Mouse (Mus musculus) stomach, postnatal 0 days (tissue): ENCODE measurements around the gene Rarb. TPM values are rescaled to one million over a fixed set of nuclear protein-coding genes. Genes with fewer than 3 reads are reported as not detected.
A peak's percentile ranks its signal among the peaks of the same experiment; 100 is the strongest.

Source experiments
- ATAC-seq: fragments of 200-750 bp; cut with Nextera tagmentation; 2 replicates; pipeline ENCODE4 v1.8.0; 2017; ENCODE audit not compliant: low FRiP score, low TSS enrichment
- DNase-seq: peaks from one replicate; pipeline ENCODE4 v3.0.0-alpha.2; 2016; ENCODE audit warnings: low spot score
- H3K27ac ChIP-seq: fragments of 300-500 bp; sonication (generic); replicated peaks from 2 replicates; pipeline ENCODE4 v1.5.1; 2014; ENCODE audit warnings: mild to moderate bottlenecking, control low read depth
- H3K27me3 ChIP-seq: fragments of 300-500 bp; sonication (generic); 2 replicates; pipeline ENCODE4 v1.6.1; 2014; ENCODE audit warnings: low read length; ENCODE audit not compliant: control insufficient read depth, insufficient read depth
- H3K36me3 ChIP-seq: fragments of 300-500 bp; sonication (generic); 2 replicates; pipeline ENCODE4 v1.6.1; 2014; ENCODE audit warnings: low read length, mixed read lengths; ENCODE audit not compliant: control insufficient read depth, insufficient read depth
- H3K4me1 ChIP-seq: fragments of 300-500 bp; sonication (generic); replicated peaks from 2 replicates; pipeline ENCODE4 v1.6.1; 2014; ENCODE audit warnings: antibody characterized with exemption; ENCODE audit not compliant: control insufficient read depth, insufficient read depth
- H3K4me2 ChIP-seq: fragments of 300-500 bp; sonication (generic); replicated peaks from 2 replicates; pipeline ENCODE4 v1.6.1; 2014; ENCODE audit warnings: low read depth, mild to moderate bottlenecking, control low read depth, moderate library complexity
- H3K4me3 ChIP-seq: fragments of 300-500 bp; sonication (generic); 2 replicates; pipeline ENCODE4 v1.5.1; 2014; ENCODE audit warnings: low read depth, low read length, control low read depth
- H3K9ac ChIP-seq: fragments of 300-500 bp; sonication (generic); 2 replicates; pipeline ENCODE4 v1.6.1; 2014; ENCODE audit warnings: mild to moderate bottlenecking, low read length, control low read depth, mixed read lengths
- H3K9me3 ChIP-seq: fragments of 300-500 bp; sonication (generic); 2 replicates; pipeline ENCODE4 v1.6.1; 2016; ENCODE audit warnings: low read length; ENCODE audit not compliant: control insufficient read depth
- CTCF ChIP-seq: IDR thresholded peaks from 2 replicates; pipeline ENCODE4 v1.5.1; 2016; ENCODE audit warnings: antibody characterized with exemption, low read depth, mild to moderate bottlenecking, moderate library complexity
- EP300 ChIP-seq: optimal IDR thresholded peaks from 2 replicates; pipeline ENCODE3; 2016; ENCODE audit warnings: antibody characterized with exemption
- WGBS: fragments of 180-500 bp; shearing (Covaris S2); extraction: QIAGEN DNeasy Blood & Tissue Kit; methylation state at CpG from one replicate; pipeline ENCODE4 v1.1.7; 2014; 5-methylcytosine and 5-hydroxymethylcytosine counted together
- polyA plus RNA-seq: library from polyadenylated mRNA; unstranded; fragments of >200 nt; fragmentation: Nextera tagmentation; extraction: Ambion mirVana; gene quantifications from 2 replicates; pipeline ENCODE4 v1.2.1, GENCODE M21; 2015

Gene Rarb
- polyA plus RNA-seq, 1 experiment from 2014 or later, result 4.0 TPM

DNA sequence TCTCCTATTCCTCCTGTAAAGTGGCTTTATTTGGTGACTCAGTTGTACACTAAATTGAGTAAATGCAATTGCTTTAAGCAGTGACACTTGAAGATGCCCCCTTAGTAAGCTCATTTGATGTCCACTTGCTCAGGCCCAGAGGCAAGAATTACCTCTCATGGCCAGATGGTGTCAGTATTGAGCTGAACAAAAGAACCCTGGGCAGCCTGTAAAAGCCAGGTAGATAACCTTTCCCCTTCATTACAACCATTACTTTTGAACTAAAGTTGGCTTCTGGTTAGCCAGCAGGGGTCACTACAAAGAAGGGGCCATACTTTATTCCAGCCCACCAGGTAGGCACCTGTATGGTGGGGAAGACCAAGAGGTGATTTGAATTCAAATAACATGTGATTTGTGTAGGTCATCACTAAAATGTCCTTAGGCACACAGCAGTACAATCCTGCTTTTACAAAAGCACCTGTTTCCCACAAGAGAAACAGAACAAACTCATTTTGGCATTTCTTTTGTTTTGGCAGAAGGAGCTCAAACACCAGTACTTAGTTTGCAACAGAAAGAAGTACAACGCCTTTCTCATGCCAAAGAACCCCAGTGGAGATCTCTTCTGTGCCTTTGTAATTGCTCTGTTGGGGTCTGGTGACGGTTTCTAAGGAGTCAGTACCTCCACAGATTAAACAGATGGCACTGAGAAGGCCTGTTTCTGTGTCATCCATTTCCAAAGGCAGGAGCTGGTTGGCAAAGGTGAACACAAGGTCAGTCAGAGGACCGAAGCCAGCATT, 384.4 kb downstream of the Rarb start:
- Histone ChIP-seq H3K9ac (no peak overlapping the region), H3K27ac (no peak overlapping the region), H3K4me2 (no peak overlapping the region), H3K4me1 (no peaks in the 10 kb centered on the region), H3K9me3 (no peaks in the 10 kb centered on the region), H3K36me3 (0 out of 2 replicates have a peak, but pooled peaks cover 7% of the 10 kb centered on the region), H3K4me3 (no peak overlapping the region), H3K27me3 (no peaks in the 10 kb centered on the region)
- ATAC-seq (peak; percentile 38; the same call in 1 of the 2 replicates), DNase-seq (peak; percentile 64)
- peak; percentile 87 for TF ChIP-seq CTCF
- no peak for TF ChIP-seq EP300
- WGBS, result 69% methylated on average over 3 of the region's 3 CpGs

DNA sequence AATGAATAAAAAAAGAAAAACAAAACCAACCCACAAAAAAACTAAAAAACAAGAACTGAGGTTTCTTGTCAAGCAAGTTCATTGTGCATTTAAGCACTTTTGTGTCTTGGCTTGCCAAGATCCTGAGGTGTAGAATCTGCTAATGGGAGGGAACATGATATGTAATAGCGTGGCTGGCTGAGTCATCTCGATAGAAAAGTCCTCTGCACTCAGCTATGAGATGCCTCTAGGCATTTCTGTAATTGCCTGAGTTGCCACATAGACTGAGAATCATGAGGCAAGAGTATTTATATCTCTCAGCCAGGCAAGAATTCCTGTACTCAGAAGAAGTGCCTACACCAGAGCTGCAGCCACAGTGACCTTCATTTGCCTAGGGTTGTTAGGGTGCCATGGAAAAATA, 385.8 kb downstream of the Rarb start:
- Histone ChIP-seq H3K4me3 (no peak overlapping the region), H3K27ac (no peak overlapping the region), H3K27me3 (no peaks in the 10 kb centered on the region), H3K4me2 (no peak overlapping the region), H3K9ac (no peak overlapping the region), H3K36me3 (0 out of 2 replicates have a peak, but pooled peaks cover 7% of the 10 kb centered on the region), H3K4me1 (no peaks in the 10 kb centered on the region), H3K9me3 (no peaks in the 10 kb centered on the region)
- ATAC-seq (peak; percentile 71; the same call in 1 of the 2 replicates), DNase-seq (no peak)
- TF ChIP-seq CTCF, result no peak
- peak; percentile 58 for TF ChIP-seq EP300
- WGBS, result 44% methylated on average over 2 of the region's 2 CpGs

DNA sequence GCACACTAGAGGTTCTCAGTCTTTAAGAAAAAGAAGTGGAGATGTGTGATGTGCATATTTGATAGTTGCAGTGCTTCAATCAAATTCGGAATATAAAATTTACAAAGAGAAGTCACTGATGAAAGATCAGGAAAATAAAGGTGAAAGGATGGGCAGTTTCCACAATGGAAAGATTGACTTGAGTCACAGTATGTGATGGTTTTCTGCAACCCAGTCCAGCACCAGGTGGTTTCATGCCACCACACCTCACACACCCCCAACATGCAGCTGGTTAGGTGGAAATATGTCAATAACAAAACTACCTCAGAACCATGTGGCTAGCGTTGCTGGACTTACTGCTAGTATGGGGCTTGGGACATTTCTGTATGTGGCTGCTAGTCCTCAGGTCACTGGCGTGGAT, 386.4 kb downstream of the Rarb start:
- no peak overlapping the region for H3K27ac ChIP-seq
- 0 out of 2 replicates have a peak, but pooled peaks cover 7% of the 10 kb centered on the region for H3K36me3 ChIP-seq
- no peaks in the 10 kb centered on the region for H3K9me3 ChIP-seq
- no peak overlapping the region for H3K4me2 ChIP-seq
- TF ChIP-seq CTCF (no peak), EP300 (no peak)
- ATAC-seq, result peak; percentile 25; the same call in 1 of the 2 replicates
- no peak for DNase-seq
- 77% methylated on average over 3 of the region's 3 CpGs for WGBS
- no peaks in the 10 kb centered on the region for H3K27me3 ChIP-seq
- H3K4me3 ChIP-seq, result no peak overlapping the region
- no peaks in the 10 kb centered on the region for H3K4me1 ChIP-seq
- H3K9ac ChIP-seq, result no peak overlapping the region

DNA sequence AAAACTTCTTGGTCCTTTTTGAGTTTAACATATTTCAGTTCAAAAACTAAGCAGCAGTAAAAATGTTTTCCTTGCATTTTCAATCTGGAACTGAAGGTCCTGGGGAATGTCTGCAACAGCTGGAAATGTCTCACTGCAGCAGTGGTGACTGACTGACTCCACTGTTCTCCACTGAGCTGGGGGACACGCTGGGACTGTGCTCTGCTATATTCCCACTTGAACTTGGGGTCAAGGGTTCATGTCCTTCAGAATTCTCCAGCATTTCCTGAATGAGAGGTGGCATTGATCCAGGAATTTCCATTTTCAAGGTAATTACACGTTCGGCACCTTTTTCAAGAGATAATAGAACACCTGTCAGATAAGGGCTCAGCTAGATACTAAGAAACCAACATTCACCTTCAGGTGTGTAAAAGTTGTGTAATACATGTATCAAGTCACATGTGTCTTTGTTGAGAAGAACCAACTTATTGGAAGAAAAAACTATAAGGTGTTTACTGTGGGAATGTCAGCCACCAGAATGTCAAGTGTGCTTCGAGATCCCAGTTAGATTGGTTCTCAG, 386.9 kb downstream of the Rarb start:
- Histone ChIP-seq H3K4me1 (no peaks in the 10 kb centered on the region), H3K4me3 (no peak overlapping the region), H3K36me3 (0 out of 2 replicates have a peak, but pooled peaks cover 3% of the 10 kb centered on the region), H3K4me2 (no peak overlapping the region), H3K9ac (no peak overlapping the region), H3K9me3 (no peaks in the 10 kb centered on the region), H3K27ac (no peak overlapping the region), H3K27me3 (no peaks in the 10 kb centered on the region)
- 42% methylated on average over 4 of the region's 4 CpGs for WGBS
- DNase-seq, result no peak
- TF ChIP-seq EP300, result no peak
- no peak for TF ChIP-seq CTCF
- no peak for ATAC-seq

DNA sequence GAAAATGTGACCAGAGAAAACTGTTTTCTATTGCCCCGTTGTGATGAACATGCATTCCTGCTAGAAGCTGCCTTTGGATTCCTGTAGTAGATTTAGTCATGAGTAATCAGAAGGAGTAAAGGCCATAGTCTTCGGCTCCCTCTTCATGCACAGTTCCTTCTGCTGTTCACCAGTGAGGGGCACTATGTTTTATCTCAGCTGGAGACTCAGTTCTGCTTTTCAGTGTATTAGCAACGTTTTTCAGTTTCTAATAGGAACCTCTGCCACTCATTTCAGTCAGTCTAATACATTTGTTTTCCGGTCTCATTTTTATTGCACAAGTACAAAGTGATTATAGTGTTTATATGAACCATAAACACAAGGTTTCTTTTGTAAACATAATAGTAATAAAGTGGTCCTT, 391.4 kb downstream of the Rarb start:
- ATAC-seq (no peak), DNase-seq (no peak)
- no peak overlapping the region for H3K4me2 ChIP-seq
- no peak overlapping the region for H3K27ac ChIP-seq
- no peaks in the 10 kb centered on the region for H3K4me1 ChIP-seq
- H3K36me3 ChIP-seq, result no peaks in the 10 kb centered on the region
- H3K4me3 ChIP-seq, result no peak overlapping the region
- H3K9me3 ChIP-seq, result no peaks in the 10 kb centered on the region
- WGBS, result 52% methylated on average over 4 of the region's 4 CpGs
- H3K9ac ChIP-seq, result no peak overlapping the region
- no peak for TF ChIP-seq CTCF
- no peak for TF ChIP-seq EP300
- H3K27me3 ChIP-seq, result no peaks in the 10 kb centered on the region

DNA sequence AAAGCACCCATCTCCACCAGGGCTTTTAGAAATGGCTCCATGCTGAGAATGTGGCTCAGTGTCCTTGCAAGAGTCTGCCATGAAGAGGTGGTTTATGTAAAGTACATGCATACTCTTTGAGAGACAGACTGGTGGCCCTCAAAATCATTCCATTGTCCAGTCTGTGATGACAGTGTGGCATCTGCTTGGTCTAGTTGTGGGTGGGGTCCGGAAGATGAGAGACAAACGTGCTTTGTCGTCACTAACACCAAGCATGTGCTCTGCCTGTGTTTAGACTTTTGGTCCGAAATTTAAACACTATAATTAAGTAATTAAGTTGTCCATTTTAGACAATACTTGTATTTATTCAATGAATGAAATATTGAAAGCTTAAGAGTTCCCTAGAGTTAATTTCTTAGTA, 404.8 kb downstream of the Rarb start:
- H3K36me3 ChIP-seq, result peaks cover 11% of the 10 kb centered on the region
- no peak overlapping the region for H3K9ac ChIP-seq
- no peak overlapping the region for H3K4me2 ChIP-seq
- no peak overlapping the region for H3K4me3 ChIP-seq
- ATAC-seq (no peak), DNase-seq (no peak)
- H3K27me3 ChIP-seq, result no peaks in the 10 kb centered on the region
- no peak overlapping the region for H3K27ac ChIP-seq
- H3K9me3 ChIP-seq, result no peaks in the 10 kb centered on the region
- WGBS, result 76% methylated on average over 4 of the region's 4 CpGs
- no peak for TF ChIP-seq CTCF
- no peaks in the 10 kb centered on the region for H3K4me1 ChIP-seq
